Mouse (Mus musculus): ENCODE results near the gene Amph.

- no peak for TF ChIP-seq CTCF (IDR thresholded peaks at IDR 0.05; ENCODE audit: low read depth, low read length)
- TF ChIP-seq GATA1 (IDR thresholded peaks at IDR 0.05; ENCODE audit: borderline replicate concordance, low read length), result no peak
- TF ChIP-seq GATA2 (IDR thresholded peaks at IDR 0.05; ENCODE audit: borderline replicate concordance, low read depth, low read length), result no peak
- TF ChIP-seq POLR2AphosphoS5 (IDR thresholded peaks at IDR 0.05; ENCODE audit: insufficient replicate concordance, low read depth, low read length), result no peak
- no peak for TF ChIP-seq TAL1 (conservative IDR thresholded peaks at IDR 0.05; ENCODE audit: low read depth, low read length)
Observed at GRCm38 (mm10) chr13:19002502-19002901, 54.5 kb downstream of the Amph start.

All from G1E (cell line).